Mouse (Mus musculus): ENCODE measurements around the gene Gbx1. TPM values are rescaled to one million over a fixed set of nuclear protein-coding genes. Genes with fewer than 3 reads are reported as not detected.
A peak's percentile ranks its signal among the peaks of the same experiment; 100 is the strongest.

Gene Gbx1
- polyA plus RNA-seq, 1 experiment: 5.0 TPM

DNA sequence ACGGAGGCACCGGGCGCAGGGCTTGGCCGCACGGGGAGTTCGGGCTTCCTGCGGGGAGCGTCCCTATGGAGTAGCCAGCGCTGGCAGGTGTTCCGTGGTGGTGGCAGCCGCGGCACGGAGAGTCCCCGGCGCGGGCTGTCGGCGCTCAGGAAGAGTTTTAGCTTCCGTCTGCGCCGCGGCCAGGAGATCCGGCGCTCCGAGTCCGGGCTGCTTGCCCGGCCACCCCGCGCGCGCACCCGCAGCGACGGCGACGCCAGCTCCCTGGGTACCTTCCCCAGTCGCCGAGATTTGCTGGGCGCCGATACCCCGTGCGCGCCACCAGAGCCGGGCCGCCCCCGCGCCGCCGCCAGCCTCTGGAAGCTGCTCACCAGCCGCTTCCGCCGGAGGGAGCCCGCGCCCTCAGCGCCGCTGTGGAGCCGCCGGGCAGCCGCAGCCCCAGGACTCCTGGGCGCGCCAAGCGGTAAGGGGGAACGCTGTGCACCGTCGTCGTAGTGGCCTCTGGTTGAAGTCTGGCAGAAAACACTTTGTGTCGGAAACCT, 52.2 kb downstream of the Gbx1 start:
- DNase-seq (ENCODE audit: low read depth): peak; percentile 49
- TF ChIP-seq CTCF (IDR thresholded peaks at IDR 0.05; ENCODE audit: borderline replicate concordance, extremely low read depth, insufficient read depth, insufficient read length) (no peak), POLR2A (IDR thresholded peaks at IDR 0.05; ENCODE audit: borderline replicate concordance, extremely low read depth, insufficient read depth, insufficient read length, poor library complexity, severe bottlenecking) (no peak)

DNA sequence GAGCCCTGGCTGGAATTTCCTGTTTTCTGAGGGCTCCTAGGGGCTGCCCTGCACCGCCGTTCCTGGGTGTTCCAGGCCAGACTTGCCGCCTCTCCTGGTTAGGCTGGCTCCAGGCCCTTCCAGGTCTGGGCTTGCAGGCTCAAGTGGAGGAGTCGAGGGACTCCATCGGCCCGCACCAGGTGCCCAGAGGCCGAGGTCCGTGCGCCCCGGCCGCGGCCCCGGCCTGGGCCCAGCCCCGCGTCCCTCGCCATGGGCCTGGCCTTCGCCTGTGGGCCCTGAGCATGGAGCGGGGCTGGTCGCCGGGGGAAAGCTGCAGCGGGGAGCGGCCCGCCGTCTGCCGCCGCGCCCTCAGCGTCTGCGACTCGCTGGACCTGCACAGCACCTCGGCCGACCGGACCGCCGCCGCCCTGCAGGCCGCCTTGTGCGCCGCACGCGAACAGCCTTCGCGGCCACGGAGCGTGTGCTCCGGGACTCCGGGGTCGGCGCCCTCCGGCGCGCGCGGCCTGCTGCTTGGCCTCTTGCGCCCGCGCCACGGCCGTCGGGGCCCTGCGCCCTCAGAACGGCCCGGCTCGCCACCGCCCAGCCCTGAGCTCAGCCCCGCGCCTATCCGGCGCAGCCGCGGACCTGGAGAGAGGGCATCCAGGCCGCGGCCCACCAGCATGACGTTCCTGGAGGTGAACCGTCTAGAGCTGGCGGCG, 52.8 kb downstream of the Gbx1 start:
- DNase-seq (ENCODE audit: low read depth): no peak
- no peak for TF ChIP-seq POLR2A (IDR thresholded peaks at IDR 0.05; ENCODE audit: borderline replicate concordance, extremely low read depth, insufficient read depth, insufficient read length, poor library complexity, severe bottlenecking)
- TF ChIP-seq CTCF (IDR thresholded peaks at IDR 0.05; ENCODE audit: borderline replicate concordance, extremely low read depth, insufficient read depth, insufficient read length): peak; percentile 5; the same call in 1 of the 2 replicates

DNA sequence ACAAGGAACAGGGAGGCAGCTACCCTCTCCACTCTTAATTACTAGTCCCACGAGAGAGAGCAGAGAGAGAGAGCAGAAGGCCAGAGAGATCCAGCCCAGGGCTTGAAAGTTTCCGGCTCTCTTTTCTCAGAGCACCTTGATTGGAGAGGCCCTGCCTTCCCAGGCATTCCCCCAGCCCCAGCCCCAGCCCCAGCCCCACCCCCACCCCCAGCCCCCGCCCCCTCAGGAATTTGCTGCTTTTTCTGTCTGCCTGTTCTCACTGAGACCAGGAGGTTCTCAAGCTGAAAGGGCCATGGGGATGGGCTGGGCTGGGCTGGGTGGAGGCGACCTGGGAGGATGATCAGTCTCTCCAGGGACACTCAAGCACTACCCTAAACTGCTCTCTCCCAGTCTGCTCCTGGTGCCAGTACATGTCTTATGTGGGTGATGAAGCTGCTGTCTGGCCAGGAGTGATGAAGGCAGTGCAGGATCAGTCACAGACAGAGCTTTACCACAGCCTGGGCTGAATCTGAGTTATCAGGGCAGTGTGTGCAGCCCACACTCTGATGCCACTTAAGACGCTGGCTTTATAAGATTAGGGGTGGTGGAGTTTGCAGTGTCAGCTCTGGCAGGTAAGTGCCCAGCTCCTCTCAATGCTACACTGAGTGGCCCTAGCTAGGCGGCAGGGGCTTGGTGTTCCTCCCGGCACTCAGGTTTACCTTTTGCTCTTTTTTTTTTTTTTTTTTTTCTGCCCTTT, 54.0 kb downstream of the Gbx1 start:
- TF ChIP-seq CTCF (IDR thresholded peaks at IDR 0.05; ENCODE audit: borderline replicate concordance, extremely low read depth, insufficient read depth, insufficient read length) (no peak), POLR2A (IDR thresholded peaks at IDR 0.05; ENCODE audit: borderline replicate concordance, extremely low read depth, insufficient read depth, insufficient read length, poor library complexity, severe bottlenecking) (no peak)
- no peak for DNase-seq (ENCODE audit: low read depth)

DNA sequence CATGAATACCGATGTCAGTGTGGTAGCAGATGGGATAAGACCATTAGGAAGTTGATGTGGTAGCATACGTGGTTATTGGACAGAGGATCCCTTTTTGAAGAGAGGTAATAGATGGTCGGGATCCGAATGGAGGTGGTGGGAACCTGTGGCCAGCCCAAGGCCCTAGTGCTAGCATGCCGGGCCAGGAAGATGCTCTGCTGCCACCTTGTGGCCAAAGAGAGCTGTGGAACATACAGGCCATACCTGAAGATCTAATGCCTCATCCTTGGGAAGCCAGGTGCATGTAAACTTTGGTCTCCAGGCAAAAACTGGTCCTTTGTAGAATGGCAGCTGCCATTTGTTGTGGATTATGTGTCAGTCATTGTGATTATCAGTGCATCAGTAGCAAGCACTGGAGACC, 56.4 kb downstream of the Gbx1 start:
- TF ChIP-seq POLR2A (IDR thresholded peaks at IDR 0.05; ENCODE audit: borderline replicate concordance, extremely low read depth, insufficient read depth, insufficient read length, poor library complexity, severe bottlenecking) (no peak), CTCF (IDR thresholded peaks at IDR 0.05; ENCODE audit: borderline replicate concordance, extremely low read depth, insufficient read depth, insufficient read length) (peak; percentile 94)
- peak; percentile 87 for DNase-seq (ENCODE audit: low read depth)

DNA sequence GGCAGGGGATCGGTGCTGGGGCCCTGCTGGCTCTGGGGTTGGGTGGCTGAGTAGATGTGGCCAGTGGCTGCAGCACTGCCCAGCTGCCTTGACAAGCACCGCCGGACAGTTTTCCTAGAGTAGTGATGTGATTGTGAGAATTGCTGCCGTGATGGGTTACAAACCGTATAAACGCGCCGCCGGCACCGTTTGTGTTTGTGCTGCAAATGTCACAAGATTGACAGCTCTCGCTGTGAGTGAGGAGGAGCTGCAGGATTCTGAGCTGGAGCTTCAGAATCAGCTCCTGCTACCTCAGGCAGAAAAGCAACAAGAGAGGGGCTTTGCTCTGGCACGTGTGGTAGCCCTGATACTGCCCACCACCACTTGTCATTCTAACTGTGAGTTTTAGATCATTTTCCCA, 60.2 kb downstream of the Gbx1 start:
- peak; percentile 57 for DNase-seq (ENCODE audit: low read depth)
- TF ChIP-seq POLR2A (IDR thresholded peaks at IDR 0.05; ENCODE audit: borderline replicate concordance, extremely low read depth, insufficient read depth, insufficient read length, poor library complexity, severe bottlenecking) (no peak), CTCF (IDR thresholded peaks at IDR 0.05; ENCODE audit: borderline replicate concordance, extremely low read depth, insufficient read depth, insufficient read length) (no peak)

DNA sequence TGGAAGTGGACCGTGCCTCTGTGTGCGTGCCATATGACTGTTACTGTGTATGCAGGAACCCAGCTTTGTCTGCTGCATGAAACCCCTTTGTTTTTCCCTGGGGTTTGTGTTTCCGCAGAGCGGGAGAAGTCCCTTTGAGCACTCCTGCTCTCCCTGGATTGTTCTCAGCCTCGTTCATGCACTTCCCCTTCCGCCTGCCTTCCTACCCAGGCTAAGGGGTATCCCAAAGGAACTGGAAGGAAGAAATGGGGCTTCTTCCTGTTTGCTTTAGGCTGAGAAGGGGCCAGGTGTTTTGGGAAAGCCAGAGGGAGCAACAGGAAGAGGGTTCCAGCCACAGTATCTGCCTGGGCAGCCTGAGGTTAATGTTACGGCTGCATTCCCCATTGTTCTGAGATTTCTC, 71.4 kb downstream of the Gbx1 start:
- DNase-seq (ENCODE audit: low read depth): no peak
- TF ChIP-seq CTCF (IDR thresholded peaks at IDR 0.05; ENCODE audit: borderline replicate concordance, extremely low read depth, insufficient read depth, insufficient read length) (no peak), POLR2A (IDR thresholded peaks at IDR 0.05; ENCODE audit: borderline replicate concordance, extremely low read depth, insufficient read depth, insufficient read length, poor library complexity, severe bottlenecking) (no peak)

DNA sequence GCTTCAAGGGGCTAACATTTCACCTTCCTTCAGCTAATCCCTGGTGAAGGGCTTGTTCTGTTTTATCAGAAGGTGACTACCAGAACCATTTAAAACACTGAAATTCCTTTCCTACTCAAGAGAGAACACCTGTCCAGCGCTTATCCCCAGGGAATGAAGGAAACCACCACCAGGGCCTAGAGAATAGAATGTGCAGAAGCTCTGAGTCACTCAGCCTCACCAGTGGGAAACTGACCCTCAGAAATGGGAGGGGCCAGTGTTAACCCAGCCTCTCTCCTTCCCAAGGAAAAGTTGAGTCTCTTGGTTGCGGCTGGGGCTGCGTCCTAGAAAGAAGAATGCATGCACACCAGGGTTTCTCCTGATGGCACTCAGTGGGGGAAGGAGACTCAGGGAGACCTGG, 71.9 kb downstream of the Gbx1 start:
- TF ChIP-seq POLR2A (IDR thresholded peaks at IDR 0.05; ENCODE audit: borderline replicate concordance, extremely low read depth, insufficient read depth, insufficient read length, poor library complexity, severe bottlenecking) (no peak), CTCF (IDR thresholded peaks at IDR 0.05; ENCODE audit: borderline replicate concordance, extremely low read depth, insufficient read depth, insufficient read length) (no peak)
- DNase-seq (ENCODE audit: low read depth): no peak

DNA sequence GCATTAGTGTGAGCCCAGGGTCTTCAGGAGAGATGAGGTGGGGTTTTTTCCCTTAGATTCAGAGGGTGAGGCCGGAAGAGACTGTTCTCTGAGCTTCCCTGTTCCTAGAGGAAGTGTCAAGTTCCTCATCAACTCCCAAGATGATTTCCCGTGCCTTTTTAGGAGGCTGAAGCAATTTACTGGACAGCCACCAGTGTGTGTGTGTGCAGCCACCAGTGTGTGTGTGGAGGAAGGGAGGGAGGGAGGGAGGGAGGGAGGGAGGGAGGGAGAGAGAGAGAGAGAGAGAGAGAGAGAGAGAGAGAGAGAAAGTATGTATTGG, 73.1 kb downstream of the Gbx1 start:
- no peak for DNase-seq (ENCODE audit: low read depth)
- TF ChIP-seq CTCF (IDR thresholded peaks at IDR 0.05; ENCODE audit: borderline replicate concordance, extremely low read depth, insufficient read depth, insufficient read length) (no peak), POLR2A (IDR thresholded peaks at IDR 0.05; ENCODE audit: borderline replicate concordance, extremely low read depth, insufficient read depth, insufficient read length, poor library complexity, severe bottlenecking) (no peak)

DNA sequence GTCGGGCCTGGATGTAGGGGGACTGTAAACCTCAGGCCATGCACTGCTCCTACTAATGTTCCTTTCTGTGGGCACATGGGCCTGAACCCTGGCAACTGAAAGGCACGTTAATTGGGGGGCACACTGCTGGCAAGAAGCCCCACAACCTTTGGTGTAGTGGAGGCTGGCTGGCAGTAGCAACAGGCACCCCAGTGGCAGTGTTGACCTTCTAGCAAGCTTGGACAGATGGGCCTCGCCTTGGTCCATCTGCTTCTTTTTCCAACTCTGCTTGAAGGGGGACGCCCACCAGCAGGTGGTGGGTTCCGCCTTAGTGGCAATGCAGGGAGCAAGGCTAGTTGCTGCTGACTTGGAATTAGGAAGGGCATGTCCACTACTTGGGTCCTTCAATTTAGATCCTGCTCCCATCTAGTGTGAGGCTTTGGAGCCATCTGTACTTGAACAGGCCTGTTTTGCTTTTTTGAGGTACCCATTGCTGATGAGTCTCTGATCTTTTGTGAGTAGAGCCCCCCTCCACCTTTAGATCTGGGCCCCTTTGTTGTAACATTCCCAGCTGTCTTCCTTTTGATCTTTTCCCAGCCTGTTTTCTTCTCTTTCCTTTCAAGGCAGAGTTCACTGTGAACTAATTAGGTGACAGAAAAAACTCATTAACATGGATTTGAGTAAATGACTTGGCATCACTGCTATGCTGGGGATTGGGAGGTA, 73.6 kb downstream of the Gbx1 start:
- peak; percentile 89 for DNase-seq (ENCODE audit: low read depth)
- TF ChIP-seq CTCF (IDR thresholded peaks at IDR 0.05; ENCODE audit: borderline replicate concordance, extremely low read depth, insufficient read depth, insufficient read length) (no peak), POLR2A (IDR thresholded peaks at IDR 0.05; ENCODE audit: borderline replicate concordance, extremely low read depth, insufficient read depth, insufficient read length, poor library complexity, severe bottlenecking) (no peak)

Other genes starting within 250 kb of the Gbx1 start
- 58.9 and 61.1 TPM in 2 replicates for gene Kcnh2, start 175.6 kb downstream of the Gbx1 start, polyA plus RNA-seq (2012; rRNA removed)
- gene Nos3, start 162.4 kb downstream of the Gbx1 start, polyA plus RNA-seq (2012; rRNA removed): 9.6 and 11.1 TPM in 2 replicates
- 1.5 and 1.7 TPM in 2 replicates for gene Atg9b, start 135.1 kb downstream of the Gbx1 start, polyA plus RNA-seq (2012; rRNA removed)
- 51.0 and 64.7 TPM in 2 replicates for gene Abcb8, start 133.5 kb downstream of the Gbx1 start, polyA plus RNA-seq (2012; rRNA removed)
- gene Asic3, start 113.8 kb downstream of the Gbx1 start, polyA plus RNA-seq (2012; rRNA removed): 0.71 and 1.1 TPM in 2 replicates
- gene Cdk5, start 103.7 kb downstream of the Gbx1 start, polyA plus RNA-seq (2012; rRNA removed): 159 and 252 TPM in 2 replicates
- gene Slc4a2, start 103.4 kb downstream of the Gbx1 start, polyA plus RNA-seq (2012; rRNA removed): 38.9 and 41.4 TPM in 2 replicates
- gene Fastk, start 81.9 kb downstream of the Gbx1 start, polyA plus RNA-seq (2012; rRNA removed): 152 and 248 TPM in 2 replicates
- gene Tmub1, start 79.3 kb downstream of the Gbx1 start, polyA plus RNA-seq (2012; rRNA removed): 60.7 and 67.7 TPM in 2 replicates
- 176 and 244 TPM in 2 replicates for gene Agap3, start 75.0 kb downstream of the Gbx1 start, polyA plus RNA-seq (2012; rRNA removed)
- 0.33 and 0.54 TPM in 2 replicates for gene Asb10, start 13.8 kb upstream of the Gbx1 start, polyA plus RNA-seq (2012; rRNA removed)
- gene 4931409K22Rik, start 29.6 kb upstream of the Gbx1 start, polyA plus RNA-seq (2012; rRNA removed): 0.19 and 0.34 TPM in 2 replicates
- 75.5 and 85.9 TPM in 2 replicates for gene Abcf2, start 50.3 kb upstream of the Gbx1 start, polyA plus RNA-seq (2012; rRNA removed)
- 21.9 and 26.8 TPM in 2 replicates for gene Chpf2, start 59.5 kb upstream of the Gbx1 start, polyA plus RNA-seq (2012; rRNA removed)
- gene Smarcd3, start 97.2 kb upstream of the Gbx1 start, polyA plus RNA-seq (2012; rRNA removed): 162 and 203 TPM in 2 replicates
- 57.8 and 58.5 TPM in 2 replicates for gene Nub1, start 158.3 kb upstream of the Gbx1 start, polyA plus RNA-seq (2012; rRNA removed)
- gene Wdr86, start 203.5 kb upstream of the Gbx1 start, polyA plus RNA-seq (2012; rRNA removed): 10.8 and 11.9 TPM in 2 replicates
- gene Crygn, start 230.8 kb upstream of the Gbx1 start, polyA plus RNA-seq (2012; rRNA removed): not detected in 2 replicates